Mouse (Mus musculus): Measurements from ENCODE around the gene Dhx29. TPM values are rescaled to one million over a fixed set of nuclear protein-coding genes. Genes with fewer than 3 reads are reported as not detected.

Gene Dhx29
- polyA plus RNA-seq, 1 experiment from 2014 or later = 37.2 TPM

DNA sequence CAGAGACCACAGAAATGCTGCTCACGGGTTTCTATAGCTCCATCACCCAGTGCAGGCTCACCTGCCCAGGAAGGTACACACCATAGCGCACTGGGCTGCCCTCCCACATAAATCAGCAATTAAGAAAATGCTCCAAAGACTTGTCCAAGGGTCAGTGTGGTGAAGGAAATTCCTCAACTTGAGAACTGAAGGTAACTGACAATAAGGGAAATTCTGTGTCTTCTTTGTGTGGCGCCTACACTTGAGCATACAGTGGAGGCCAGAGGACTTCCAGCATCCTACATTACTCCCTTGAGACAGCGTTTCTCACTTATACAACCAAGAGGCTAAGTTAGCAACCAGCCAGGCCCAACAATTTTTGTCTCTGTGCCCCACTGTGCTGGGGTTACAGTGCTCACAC is 1.3 kb upstream of the Dhx29 start:
- peak overlapping the region; percentile 50 for H3K4me2 ChIP-seq (ENCODE audit: low read depth, low read length, severe bottlenecking)
- DNase-seq (ENCODE audit: low spot score) (no peak), ATAC-seq (replicated peaks; ENCODE audit: low FRiP score) (no peak)
- H3K4me3 ChIP-seq (ENCODE audit: low read depth, low read length) = peak overlapping the region; percentile 83
- no peaks in the 10 kb centered on the region for H3K9me3 ChIP-seq (ENCODE audit: control insufficient read depth, low read length)
- peaks cover 4% of the 10 kb centered on the region; the same call in 1 of the 2 replicates for H3K4me1 ChIP-seq (replicated peaks; ENCODE audit: control insufficient read depth, insufficient read depth, low read length)
- peak overlapping the region; percentile 81 for H3K9ac ChIP-seq (ENCODE audit: low read length)
- 76% methylated on average over 4 of the region's 4 CpGs for WGBS
- no peak overlapping the region for H3K27ac ChIP-seq (ENCODE audit: low read depth, low read length)
- no peaks in the 10 kb centered on the region for H3K36me3 ChIP-seq (ENCODE audit: control insufficient read depth, insufficient read depth, low read length)
- no peaks in the 10 kb centered on the region for H3K27me3 ChIP-seq (ENCODE audit: control insufficient read depth, insufficient read depth, low read length)

GRCm38 (mm10) chr13:112926796-112927195 is 458 bp upstream of the Dhx29 start:
- Histone ChIP-seq H3K9ac (ENCODE audit: low read length) (peak overlapping the region; percentile 81), H3K4me1 (replicated peaks; ENCODE audit: control insufficient read depth, insufficient read depth, low read length) (peaks cover 4% of the 10 kb centered on the region; the same call in 1 of the 2 replicates), H3K4me2 (ENCODE audit: low read depth, low read length, severe bottlenecking) (peak overlapping the region; percentile 50), H3K9me3 (ENCODE audit: control insufficient read depth, low read length) (no peaks in the 10 kb centered on the region), H3K27me3 (ENCODE audit: control insufficient read depth, insufficient read depth, low read length) (no peaks in the 10 kb centered on the region), H3K27ac (ENCODE audit: low read depth, low read length) (peak overlapping the region; percentile 60; the same call in 1 of the 2 replicates), H3K36me3 (ENCODE audit: control insufficient read depth, insufficient read depth, low read length) (no peaks in the 10 kb centered on the region), H3K4me3 (ENCODE audit: low read depth, low read length) (peak overlapping the region; percentile 83)
- ATAC-seq (replicated peaks; ENCODE audit: low FRiP score) (no peak), DNase-seq (ENCODE audit: low spot score) (peak; percentile 62)
- under 1% methylated on average over 19 of the region's 19 CpGs for WGBS

- ATAC-seq (replicated peaks; ENCODE audit: low FRiP score) = no peak
- Histone ChIP-seq H3K4me1 (replicated peaks; ENCODE audit: control insufficient read depth, insufficient read depth, low read length) (peaks cover 4% of the 10 kb centered on the region; the same call in 1 of the 2 replicates), H3K4me3 (ENCODE audit: low read depth, low read length) (peak overlapping the region; percentile 83), H3K9ac (ENCODE audit: low read length) (peak overlapping the region; percentile 81), H3K9me3 (ENCODE audit: control insufficient read depth, low read length) (no peaks in the 10 kb centered on the region), H3K36me3 (ENCODE audit: control insufficient read depth, insufficient read depth, low read length) (no peaks in the 10 kb centered on the region; the same call in 1 of the 2 replicates), H3K27me3 (ENCODE audit: control insufficient read depth, insufficient read depth, low read length) (no peaks in the 10 kb centered on the region), H3K27ac (ENCODE audit: low read depth, low read length) (peak overlapping the region; percentile 74), H3K4me2 (ENCODE audit: low read depth, low read length, severe bottlenecking) (peak overlapping the region; percentile 67)
- WGBS = 11% methylated on average over 8 of the region's 8 CpGs
- no peak for DNase-seq (ENCODE audit: low spot score)
Measured at GRCm38 (mm10) chr13:112928038-112928668, 899 bp downstream of the Dhx29 start.

DNA sequence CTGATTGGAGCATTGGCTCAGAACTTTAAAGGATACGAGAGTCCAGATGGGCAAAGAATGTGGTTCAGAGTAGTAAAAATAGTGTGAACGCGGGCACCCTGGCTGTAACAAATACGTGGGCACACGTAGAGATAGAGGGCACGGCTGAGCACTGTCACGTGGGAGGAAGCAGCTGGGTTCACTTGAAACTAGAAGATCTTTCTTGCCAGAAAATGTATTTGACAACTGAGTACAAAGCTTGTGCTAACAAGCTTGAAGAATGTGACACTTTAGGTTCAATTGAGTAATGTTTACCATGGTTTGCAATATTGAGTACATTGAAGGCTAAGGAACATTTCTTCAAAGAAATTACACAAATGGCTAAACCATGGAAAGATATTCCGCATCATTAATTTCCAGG is 10.9 kb downstream of the Dhx29 start:
- no peak overlapping the region for H3K9ac ChIP-seq (ENCODE audit: low read length)
- H3K4me2 ChIP-seq (ENCODE audit: low read depth, low read length, severe bottlenecking) = no peak overlapping the region
- H3K36me3 ChIP-seq (ENCODE audit: control insufficient read depth, insufficient read depth, low read length) = no peaks in the 10 kb centered on the region; the same call in 1 of the 2 replicates
- H3K27me3 ChIP-seq (ENCODE audit: control insufficient read depth, insufficient read depth, low read length) = no peaks in the 10 kb centered on the region
- ATAC-seq (replicated peaks; ENCODE audit: low FRiP score) = no peak
- 97% methylated on average over 8 of the region's 8 CpGs for WGBS
- H3K9me3 ChIP-seq (ENCODE audit: control insufficient read depth, low read length) = no peaks in the 10 kb centered on the region
- no peak overlapping the region for H3K27ac ChIP-seq (ENCODE audit: low read depth, low read length)
- DNase-seq (ENCODE audit: low spot score) = no peak
- H3K4me3 ChIP-seq (ENCODE audit: low read depth, low read length) = no peak overlapping the region
- H3K4me1 ChIP-seq (replicated peaks; ENCODE audit: control insufficient read depth, insufficient read depth, low read length) = no peaks in the 10 kb centered on the region

DNA sequence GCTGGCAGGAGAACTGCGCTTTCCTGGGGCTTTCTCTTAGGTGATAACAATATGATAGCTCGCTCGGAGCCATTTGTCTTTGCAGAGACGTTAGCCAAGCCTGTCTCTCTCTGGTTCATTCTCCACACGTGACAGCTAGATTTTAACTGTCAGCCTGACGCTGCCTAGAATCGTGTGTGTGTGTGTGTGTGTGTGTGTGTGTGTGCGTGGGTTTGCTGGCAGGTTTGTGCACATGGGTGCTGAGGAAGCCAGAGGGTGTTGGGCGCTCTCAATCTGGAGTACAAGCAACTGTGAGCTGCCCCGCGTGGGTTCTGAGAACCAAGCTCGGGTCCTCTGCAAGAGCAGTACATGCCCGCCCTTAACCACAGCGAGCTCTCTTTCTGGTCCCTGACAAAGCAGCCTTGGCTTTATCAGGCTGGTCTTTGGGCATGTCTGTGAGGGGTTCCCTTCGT is 14.7 kb downstream of the Dhx29 start:
- H3K36me3 ChIP-seq (ENCODE audit: control insufficient read depth, insufficient read depth, low read length) = no peaks in the 10 kb centered on the region; the same call in 1 of the 2 replicates
- DNase-seq (ENCODE audit: low spot score) (no peak), ATAC-seq (replicated peaks; ENCODE audit: low FRiP score) (no peak)

DNA sequence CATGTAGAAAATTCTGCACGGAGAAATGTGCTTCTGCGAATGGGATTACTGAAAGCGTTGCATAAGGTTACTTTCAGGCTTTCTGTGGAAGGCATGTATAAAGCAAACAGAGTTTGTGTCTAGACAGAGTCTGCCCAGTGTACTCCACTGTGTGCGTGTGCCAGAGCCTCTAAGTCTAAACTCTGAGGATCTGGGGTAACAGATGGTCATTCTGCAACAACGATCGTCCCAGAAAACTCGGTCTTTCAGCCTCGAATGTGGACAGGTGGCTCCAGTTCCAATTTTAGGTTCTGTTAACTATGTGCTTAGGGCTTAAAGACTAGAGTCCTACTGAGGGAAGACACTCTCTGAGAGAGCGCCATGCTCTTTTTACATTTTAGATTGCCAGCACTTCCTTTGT is 18.1 kb downstream of the Dhx29 start:
- 94% methylated on average over 9 of the region's 9 CpGs for WGBS
- ATAC-seq (replicated peaks; ENCODE audit: low FRiP score) (no peak), DNase-seq (ENCODE audit: low spot score) (no peak)
- H3K4me2 ChIP-seq (ENCODE audit: low read depth, low read length, severe bottlenecking) = no peak overlapping the region
- H3K9me3 ChIP-seq (ENCODE audit: control insufficient read depth, low read length) = no peaks in the 10 kb centered on the region
- no peak overlapping the region for H3K9ac ChIP-seq (ENCODE audit: low read length)
- no peak overlapping the region for H3K27ac ChIP-seq (ENCODE audit: low read depth, low read length)
- H3K4me3 ChIP-seq (ENCODE audit: low read depth, low read length) = no peak overlapping the region
- no peaks in the 10 kb centered on the region for H3K27me3 ChIP-seq (ENCODE audit: control insufficient read depth, insufficient read depth, low read length)
- H3K4me1 ChIP-seq (replicated peaks; ENCODE audit: control insufficient read depth, insufficient read depth, low read length) = no peaks in the 10 kb centered on the region
- no peaks in the 10 kb centered on the region; the same call in 1 of the 2 replicates for H3K36me3 ChIP-seq (ENCODE audit: control insufficient read depth, insufficient read depth, low read length)

More for the DNA sequence above, 14.7 kb downstream of the Dhx29 start:
- Histone ChIP-seq H3K27me3 (ENCODE audit: control insufficient read depth, insufficient read depth, low read length) (no peaks in the 10 kb centered on the region), H3K9me3 (ENCODE audit: control insufficient read depth, low read length) (no peaks in the 10 kb centered on the region), H3K4me1 (replicated peaks; ENCODE audit: control insufficient read depth, insufficient read depth, low read length) (no peaks in the 10 kb centered on the region), H3K4me2 (ENCODE audit: low read depth, low read length, severe bottlenecking) (no peak overlapping the region), H3K9ac (ENCODE audit: low read length) (no peak overlapping the region), H3K4me3 (ENCODE audit: low read depth, low read length) (no peak overlapping the region), H3K27ac (ENCODE audit: low read depth, low read length) (no peak overlapping the region)
- 82% methylated on average over 15 of the region's 15 CpGs for WGBS

DNA sequence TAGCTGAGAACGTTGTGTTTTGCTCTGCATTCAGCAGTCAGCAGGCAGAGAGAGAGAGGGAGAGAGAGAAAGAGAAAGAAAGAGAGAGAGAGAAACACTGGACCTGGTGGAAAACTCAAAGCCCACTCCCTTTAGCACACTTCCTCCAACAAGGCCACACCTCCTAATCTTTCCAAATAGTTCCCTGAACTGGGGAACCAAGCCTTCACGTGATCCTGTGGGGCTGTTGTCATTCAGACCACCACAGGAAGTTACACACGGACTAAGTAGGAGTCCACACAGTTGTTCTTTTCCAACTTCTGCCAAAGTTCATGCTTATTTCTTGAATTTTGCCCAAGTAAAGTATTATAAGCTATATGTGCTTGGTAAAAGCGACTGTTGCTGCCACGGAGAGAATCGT is 18.6 kb downstream of the Dhx29 start:
- Histone ChIP-seq H3K4me1 (replicated peaks; ENCODE audit: control insufficient read depth, insufficient read depth, low read length) (no peaks in the 10 kb centered on the region), H3K27ac (ENCODE audit: low read depth, low read length) (no peak overlapping the region), H3K27me3 (ENCODE audit: control insufficient read depth, insufficient read depth, low read length) (no peaks in the 10 kb centered on the region), H3K4me3 (ENCODE audit: low read depth, low read length) (no peak overlapping the region), H3K9ac (ENCODE audit: low read length) (no peak overlapping the region), H3K36me3 (ENCODE audit: control insufficient read depth, insufficient read depth, low read length) (no peaks in the 10 kb centered on the region; the same call in 1 of the 2 replicates), H3K9me3 (ENCODE audit: control insufficient read depth, low read length) (no peaks in the 10 kb centered on the region), H3K4me2 (ENCODE audit: low read depth, low read length, severe bottlenecking) (no peak overlapping the region)
- no peak for ATAC-seq (replicated peaks; ENCODE audit: low FRiP score)
- WGBS = 86% methylated on average over 6 of the region's 6 CpGs
- no peak for DNase-seq (ENCODE audit: low spot score)

- Histone ChIP-seq H3K27ac (ENCODE audit: low read depth, low read length) (no peak overlapping the region), H3K4me2 (ENCODE audit: low read depth, low read length, severe bottlenecking) (no peak overlapping the region), H3K9me3 (ENCODE audit: control insufficient read depth, low read length) (no peaks in the 10 kb centered on the region), H3K27me3 (ENCODE audit: control insufficient read depth, insufficient read depth, low read length) (no peaks in the 10 kb centered on the region), H3K36me3 (ENCODE audit: control insufficient read depth, insufficient read depth, low read length) (no peaks in the 10 kb centered on the region; the same call in 1 of the 2 replicates), H3K9ac (ENCODE audit: low read length) (no peak overlapping the region), H3K4me1 (replicated peaks; ENCODE audit: control insufficient read depth, insufficient read depth, low read length) (no peaks in the 10 kb centered on the region), H3K4me3 (ENCODE audit: low read depth, low read length) (no peak overlapping the region)
- ATAC-seq (replicated peaks; ENCODE audit: low FRiP score) = no peak
- 95% methylated on average over 8 of the region's 8 CpGs for WGBS
- DNase-seq (ENCODE audit: low spot score) = no peak
Measured at GRCm38 (mm10) chr13:112954067-112954466, 26.8 kb downstream of the Dhx29 start.

GRCm38 (mm10) chr13:112963081-112963480 is 35.8 kb downstream of the Dhx29 start:
- no peak overlapping the region for H3K27ac ChIP-seq (ENCODE audit: low read depth, low read length)
- DNase-seq (ENCODE audit: low spot score) (no peak), ATAC-seq (replicated peaks; ENCODE audit: low FRiP score) (no peak)
- no peaks in the 10 kb centered on the region for H3K4me1 ChIP-seq (replicated peaks; ENCODE audit: control insufficient read depth, insufficient read depth, low read length)
- H3K9me3 ChIP-seq (ENCODE audit: control insufficient read depth, low read length) = no peaks in the 10 kb centered on the region
- H3K36me3 ChIP-seq (ENCODE audit: control insufficient read depth, insufficient read depth, low read length) = no peaks in the 10 kb centered on the region; the same call in 1 of the 2 replicates
- no peaks in the 10 kb centered on the region for H3K27me3 ChIP-seq (ENCODE audit: control insufficient read depth, insufficient read depth, low read length)
- WGBS = 87% methylated on average over 5 of the region's 5 CpGs
- no peak overlapping the region for H3K4me2 ChIP-seq (ENCODE audit: low read depth, low read length, severe bottlenecking)
- H3K4me3 ChIP-seq (ENCODE audit: low read depth, low read length) = no peak overlapping the region
- H3K9ac ChIP-seq (ENCODE audit: low read length) = no peak overlapping the region
